Mouse (Mus musculus): ENCODE measurements around the gene 4921536K21Rik.

Gene 4921536K21Rik

GRCm38 (mm10) chr11:3910513-3911310 lies 15.8 kb upstream of the 4921536K21Rik start:
- no peak for DNase-seq

GRCm38 (mm10) chr11:3909236-3909635 lies 14.3 kb upstream of the 4921536K21Rik start:
- no peak for DNase-seq

- no peak for DNase-seq
Observed at GRCm38 (mm10) chr11:3905446-3905845, 10.5 kb upstream of the 4921536K21Rik start.

GRCm38 (mm10) chr11:3904673-3905072 lies 9.8 kb upstream of the 4921536K21Rik start:
- no peak for DNase-seq

- peak; percentile 67 for DNase-seq
Observed at GRCm38 (mm10) chr11:3903046-3903445, 8.1 kb upstream of the 4921536K21Rik start.

GRCm38 (mm10) chr11:3902516-3902915 lies 7.6 kb upstream of the 4921536K21Rik start:
- no peak for DNase-seq

- DNase-seq, result no peak
Observed at GRCm38 (mm10) chr11:3900296-3900695, 5.4 kb upstream of the 4921536K21Rik start.

- DNase-seq, result no peak
Observed at GRCm38 (mm10) chr11:3895933-3896332, 1.0 kb upstream of the 4921536K21Rik start.

GRCm38 (mm10) chr11:3895458-3895857 lies 560 bp upstream of the 4921536K21Rik start:
- no peak for DNase-seq

GRCm38 (mm10) chr11:3893970-3894369 lies 928 bp downstream of the 4921536K21Rik start:
- no peak for DNase-seq

GRCm38 (mm10) chr11:3887331-3887730 lies 7.6 kb downstream of the 4921536K21Rik start:
- DNase-seq, result no peak

GRCm38 (mm10) chr11:3883711-3884110 lies 11.2 kb downstream of the 4921536K21Rik start:
- DNase-seq, result no peak

GRCm38 (mm10) chr11:3879836-3880235 lies 15.1 kb downstream of the 4921536K21Rik start:
- DNase-seq, result peak; percentile 81

- no peak for DNase-seq
Observed at GRCm38 (mm10) chr11:3878660-3879059, 16.2 kb downstream of the 4921536K21Rik start.

- no peak for DNase-seq
Observed at GRCm38 (mm10) chr11:3876419-3876818, 18.5 kb downstream of the 4921536K21Rik start.

- DNase-seq, result no peak
Observed at GRCm38 (mm10) chr11:3864343-3864742, 30.6 kb downstream of the 4921536K21Rik start.

GRCm38 (mm10) chr11:3863454-3864112 lies 31.3 kb downstream of the 4921536K21Rik start, which contains the start of gene Osbp2:
Gene Osbp2 (minus strand): TSS chr11:3863903.
- DNase-seq, result peak; percentile 82

GRCm38 (mm10) chr11:3862661-3863453 lies 32.0 kb downstream of the 4921536K21Rik start:
- peak; percentile 18 for DNase-seq

- no peak for DNase-seq
Observed at GRCm38 (mm10) chr11:3860361-3860760, 34.5 kb downstream of the 4921536K21Rik start.

GRCm38 (mm10) chr11:3859778-3860177 lies 35.1 kb downstream of the 4921536K21Rik start:
- DNase-seq, result no peak

GRCm38 (mm10) chr11:3857902-3858301 lies 37.0 kb downstream of the 4921536K21Rik start:
- DNase-seq, result no peak

GRCm38 (mm10) chr11:3855846-3856245 lies 39.1 kb downstream of the 4921536K21Rik start:
- DNase-seq, result no peak

GRCm38 (mm10) chr11:3854156-3854555 lies 40.7 kb downstream of the 4921536K21Rik start:
- no peak for DNase-seq
